Mouse (Mus musculus) megakaryocyte progenitor cell, adult 5-6 weeks (primary cell): Measurements from ENCODE around the gene Tnfsf18. TPM values are rescaled to one million over a fixed set of nuclear protein-coding genes. Genes with fewer than 3 reads are reported as not detected.

Experiments used
- ATAC-seq: replicated peaks from 2 replicates; pipeline ENCODE4 v1.8.0; 2016; ENCODE audit warnings: mild to moderate bottlenecking, moderate TSS enrichment, inconsistent platforms; ENCODE audit not compliant: poor library complexity
- total RNA-seq, 2 experiments: library from RNA; stranded (forward) in 1 of 2; stranded (reverse) in 1 of 2; fragments of 157-497, 149-512 nt in 1 of 2; fragments of 200-1000 nt in 1 of 2; gene quantifications; 2 replicates each; pipeline versions ENCODE4 v1.2.3 to v1.2.4; 2015 to 2017

Tnfsf18 gene
- not detected in 2 replicates for total RNA-seq (2015)
- not detected in 2 replicates for total RNA-seq (2017)

GRCm38 (mm10) chr1:161494343-161494742 lies at the start of gene Tnfsf18:
Tnfsf18 (plus strand) TSS chr1:161494655.
- peak; percentile 35 for ATAC-seq

- no peak for ATAC-seq
Observed at GRCm38 (mm10) chr1:161444858-161445257, 49.6 kb upstream of the Tnfsf18 start.

- no peak for ATAC-seq
Observed at GRCm38 (mm10) chr1:161451683-161452245, 42.7 kb upstream of the Tnfsf18 start.

GRCm38 (mm10) chr1:161452250-161452649 lies 42.2 kb upstream of the Tnfsf18 start:
- ATAC-seq: no peak

GRCm38 (mm10) chr1:161463388-161464085 lies 30.9 kb upstream of the Tnfsf18 start:
- no peak for ATAC-seq

- ATAC-seq: no peak
Observed at GRCm38 (mm10) chr1:161477221-161477620, 17.2 kb upstream of the Tnfsf18 start.

GRCm38 (mm10) chr1:161479854-161480253 lies 14.6 kb upstream of the Tnfsf18 start:
- ATAC-seq: no peak

- ATAC-seq: peak; percentile 100
Observed at GRCm38 (mm10) chr1:161482211-161482610, 12.2 kb upstream of the Tnfsf18 start.

GRCm38 (mm10) chr1:161487069-161487468 lies 7.4 kb upstream of the Tnfsf18 start:
- ATAC-seq: no peak

- no peak for ATAC-seq
Observed at GRCm38 (mm10) chr1:161491766-161492165, 2.7 kb upstream of the Tnfsf18 start.

- ATAC-seq: peak; percentile 83
Observed at GRCm38 (mm10) chr1:161496866-161497645, 2.6 kb downstream of the Tnfsf18 start.

- no peak for ATAC-seq
Observed at GRCm38 (mm10) chr1:161500114-161500810, 5.8 kb downstream of the Tnfsf18 start.

GRCm38 (mm10) chr1:161500811-161501146 lies 6.3 kb downstream of the Tnfsf18 start:
- peak; percentile 69; the same call in 1 of the 2 replicates for ATAC-seq

GRCm38 (mm10) chr1:161506317-161506716 lies 11.9 kb downstream of the Tnfsf18 start:
- no peak for ATAC-seq

GRCm38 (mm10) chr1:161507623-161508047 lies 13.2 kb downstream of the Tnfsf18 start:
- ATAC-seq: no peak

- peak; percentile 55 for ATAC-seq
Observed at GRCm38 (mm10) chr1:161517355-161517754, 22.9 kb downstream of the Tnfsf18 start.

GRCm38 (mm10) chr1:161520223-161520622 lies 25.8 kb downstream of the Tnfsf18 start:
- 0 out of 2 replicates have a peak, but pooled peaks have one; percentile 26 for ATAC-seq

- ATAC-seq: 0 out of 2 replicates have a peak, but pooled peaks have one; percentile 34
Observed at GRCm38 (mm10) chr1:161528173-161528572, 33.7 kb downstream of the Tnfsf18 start.

GRCm38 (mm10) chr1:161550596-161551095 lies 56.2 kb downstream of the Tnfsf18 start:
- ATAC-seq: no peak

GRCm38 (mm10) chr1:161552098-161552497 lies 57.6 kb downstream of the Tnfsf18 start:
- ATAC-seq: no peak
